Mouse (Mus musculus) liver, postnatal 0 days (tissue): Measurements from ENCODE around the gene Ccdc86.

ENCODE experiments used
- CTCF ChIP-seq: sonication (generic); IDR thresholded peaks from 2 replicates; pipeline ENCODE4 v1.5.1; 2016; ENCODE audit warnings: antibody characterized with exemption, low read depth
- EP300 ChIP-seq: IDR thresholded peaks from 2 replicates; pipeline ENCODE4 v1.6.1; 2016; ENCODE audit warnings: antibody characterized with exemption, low read depth, mild to moderate bottlenecking

DNA sequence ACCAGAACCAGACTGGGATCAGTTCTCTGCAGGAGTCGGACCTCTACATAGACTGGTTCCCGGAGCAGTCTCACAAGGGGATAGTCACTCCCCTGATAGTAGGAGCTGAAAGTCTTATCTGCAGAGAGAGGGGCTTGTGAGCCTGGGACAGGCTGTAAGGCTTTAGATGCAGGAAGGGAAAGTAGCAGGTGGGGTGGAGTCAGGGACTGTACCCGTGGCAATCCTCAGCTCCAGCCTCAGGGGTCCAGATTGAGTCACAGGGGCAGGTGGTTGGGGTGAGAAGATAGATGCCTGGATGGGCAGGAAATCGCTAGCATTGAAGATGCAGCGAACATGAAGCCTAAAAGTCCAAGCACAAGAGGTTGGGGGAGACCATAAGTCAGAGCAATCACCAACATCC is 32.6 kb downstream of the Ccdc86 start:
- no peak for TF ChIP-seq CTCF
- TF ChIP-seq EP300: no peak
